ENCODE assay signal across 8 mouse cellular contexts in genomic region chr17:81480351-81481161, GRCm38 (mm10). TPM values are rescaled to one million over a fixed set of nuclear protein-coding genes. Genes with fewer than 3 reads are reported as not detected.
DNase-seq lines count a peak whose midpoint lies in the region; ATAC-seq lines count a peak whose summit lies in the region.

No protein-coding gene starts in this region.

- H3K4me2 ChIP-seq in embryonic facial prominence, embryonic 13.5 days: peak overlapping the region; percentile 37
- H3K4me2 ChIP-seq in heart, embryonic 15.5 days: peak overlapping the region; percentile 42
- peak overlapping the region; percentile 27 for H3K4me2 ChIP-seq in midbrain, embryonic 14.5 days (ENCODE audit: low read length)

- no peak overlapping the region for H3K4me3 ChIP-seq in embryonic facial prominence, embryonic 13.5 days
- no peak overlapping the region for H3K4me3 ChIP-seq in heart, embryonic 15.5 days
- H3K4me3 ChIP-seq in midbrain, embryonic 14.5 days (replicated peaks; ENCODE audit: low read depth, low read length): no peak overlapping the region

- no peaks in the 10 kb centered on the region for H3K27me3 ChIP-seq in embryonic facial prominence, embryonic 13.5 days
- H3K27me3 ChIP-seq in heart, embryonic 15.5 days: no peaks in the 10 kb centered on the region
- H3K27me3 ChIP-seq in midbrain, embryonic 14.5 days (ENCODE audit: control insufficient read depth, insufficient read depth, low read length): no peaks in the 10 kb centered on the region

- H3K9ac ChIP-seq in embryonic facial prominence, embryonic 13.5 days: no peak overlapping the region
- H3K9ac ChIP-seq in heart, embryonic 15.5 days: 0 out of 2 replicates have a peak overlapping the region, but pooled peaks have one; percentile 7
- no peak overlapping the region for H3K9ac ChIP-seq in midbrain, embryonic 14.5 days (replicated peaks; ENCODE audit: low read length)

- DNase-seq in frontal cortex, postnatal 36 days (ENCODE audit: low spot score in 2 of 2): no peak
- peak; percentile 13 for DNase-seq in MEL-GATA-1-ER (ENCODE audit: extremely low read depth, low read depth)
- DNase-seq in kidney, postnatal 36 days: peak; percentile 86 to 90
- peak; percentile 79 for DNase-seq in midbrain, embryonic 14.5 days
- peak; percentile 63 to 71 for DNase-seq in urinary bladder, postnatal 4 days (ENCODE audit: low spot score in 2 of 2)

- H3K36me3 ChIP-seq in embryonic facial prominence, embryonic 13.5 days: no peaks in the 10 kb centered on the region
- no peaks in the 10 kb centered on the region; the same call in 1 of the 2 replicates for H3K36me3 ChIP-seq in heart, embryonic 15.5 days
- H3K36me3 ChIP-seq in midbrain, embryonic 14.5 days (ENCODE audit: control insufficient read depth, insufficient read depth, low read length): no peaks in the 10 kb centered on the region

- 0 out of 2 replicates have a peak, but pooled peaks have one; percentile 14 for ATAC-seq in frontal cortex, adult (ENCODE audit: low TSS enrichment)
- peak; percentile 64 for ATAC-seq in embryonic facial prominence, embryonic 13.5 days (ENCODE audit: insufficient number of reproducible peaks, insufficient read depth, low FRiP score, low TSS enrichment, low read depth)
- ATAC-seq in heart, embryonic 15.5 days (replicated peaks; ENCODE audit: insufficient number of reproducible peaks, insufficient read depth, low FRiP score, low read depth): peak; percentile 71
- ATAC-seq in midbrain, embryonic 14.5 days (ENCODE audit: low FRiP score, low TSS enrichment): peak; percentile 89

- no peaks in the 10 kb centered on the region for H3K9me3 ChIP-seq in embryonic facial prominence, embryonic 13.5 days
- no peaks in the 10 kb centered on the region for H3K9me3 ChIP-seq in heart, embryonic 15.5 days (replicated peaks)
- no peaks in the 10 kb centered on the region for H3K9me3 ChIP-seq in midbrain, embryonic 14.5 days (ENCODE audit: control insufficient read depth, low read length)

- 54% methylated on average over 21 of the region's 21 CpGs for WGBS in embryonic facial prominence, embryonic 13.5 days
- 53% methylated on average over 21 of the region's 21 CpGs for WGBS in heart, embryonic 15.5 days
- WGBS in midbrain, embryonic 14.5 days: 53% methylated on average over 21 of the region's 21 CpGs

- no peak overlapping the region for H3K27ac ChIP-seq in embryonic facial prominence, embryonic 13.5 days
- peak overlapping the region; percentile 74 for H3K27ac ChIP-seq in heart, embryonic 15.5 days
- peak overlapping the region; percentile 74 for H3K27ac ChIP-seq in midbrain, embryonic 14.5 days (replicated peaks; ENCODE audit: low read depth, low read length)

- peaks cover 8% of the 10 kb centered on the region for H3K4me1 ChIP-seq in embryonic facial prominence, embryonic 13.5 days
- peaks cover 55% of the 10 kb centered on the region for H3K4me1 ChIP-seq in heart, embryonic 15.5 days (replicated peaks)
- H3K4me1 ChIP-seq in midbrain, embryonic 14.5 days (ENCODE audit: control insufficient read depth, insufficient read depth, low read length): peaks cover 14% of the 10 kb centered on the region

RNA-seq across cellular contexts. Expression of gene Gm11096, which starts 39.0 kb away (rescaled TPM):
- polyA plus RNA-seq in embryonic facial prominence, embryonic 13.5 days (2015; fragmentation: Nextera tagmentation; extraction: Ambion mirVana): not detected in 2 replicates
- polyA plus RNA-seq in heart, embryonic 15.5 days (2015; fragmentation: Nextera tagmentation; extraction: Ambion mirVana): not detected in 2 replicates
- polyA plus RNA-seq in midbrain, embryonic 14.5 days (2014; fragmentation: Nextera tagmentation; extraction: Ambion mirVana): not detected in 2 replicates

Comparison
In these comparisons a context has a peak if more than half of its experiments do, and no peak if none do; other contexts are left out.
1. ATAC-seq: peak in every context shown above with its lines; median percentile 89 in midbrain, embryonic 14.5 days; 71 in heart, embryonic 15.5 days; 64 in embryonic facial prominence, embryonic 13.5 days; 14 in frontal cortex, adult.
2. DNase-seq: peak in MEL-GATA-1-ER (single experiment), kidney, postnatal 36 days (2 of 2), midbrain, embryonic 14.5 days (single experiment) and urinary bladder, postnatal 4 days (2 of 2); none in frontal cortex, postnatal 36 days (0 of 2).
3. Peak in every context shown above with its lines, with median percentiles within 50 percentile points of each other: H3K4me2 ChIP-seq.